Mouse (Mus musculus) naive thymus-derived CD4-positive, alpha-beta T cell, adult 2 months (primary cell): ENCODE measurements around the gene Csnk2a1.

Experiments used
- DNase-seq: peaks from one replicate; pipeline ENCODE4 v3.0.0-alpha.2; 2011; ENCODE audit warnings: low read depth

The Csnk2a1 gene

GRCm38 (mm10) chr2:152324842-152325241 lies 98.2 kb downstream of the Csnk2a1 start:
- no peak for DNase-seq

GRCm38 (mm10) chr2:152326157-152326556 lies 99.5 kb downstream of the Csnk2a1 start:
- DNase-seq, result no peak

- DNase-seq, result no peak
These were observed 100.0 kb downstream of the Csnk2a1 start for GRCm38 (mm10) chr2:152326654-152327053.

- DNase-seq, result no peak
These were observed 101.3 kb downstream of the Csnk2a1 start for GRCm38 (mm10) chr2:152327980-152328379.

DNA sequence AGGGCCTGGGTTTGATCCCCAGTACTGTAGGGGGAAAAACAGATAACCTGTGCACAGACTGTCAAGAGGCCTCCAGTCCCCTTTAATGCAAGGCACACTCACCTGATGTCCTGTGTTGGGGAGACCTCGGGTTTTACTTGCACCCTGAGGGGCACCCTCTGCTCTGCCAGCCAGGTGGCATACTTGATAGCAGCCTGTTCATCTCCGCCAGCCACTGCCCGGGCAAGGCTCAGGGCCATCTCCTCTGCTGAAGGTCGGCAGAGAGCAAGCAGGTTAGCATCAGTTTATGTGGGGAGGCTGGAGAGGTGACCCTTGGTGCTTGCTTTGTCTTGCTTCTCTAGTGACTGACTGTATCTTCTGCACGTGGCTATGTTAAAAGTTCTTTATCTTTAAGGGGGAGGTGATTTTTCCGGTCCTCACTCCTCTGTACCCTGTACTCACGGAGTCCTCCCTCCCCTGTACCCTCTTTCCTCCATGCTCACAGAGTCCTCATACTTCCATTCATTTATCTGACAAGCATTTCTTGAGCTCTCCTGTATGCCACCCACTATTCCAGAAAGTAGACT lies 104.3 kb downstream of the Csnk2a1 start:
- DNase-seq, result peak; percentile 20
